Mouse (Mus musculus): ENCODE results near the gene Grm7. TPM values are rescaled to one million over a fixed set of nuclear protein-coding genes. Genes with fewer than 3 reads are reported as not detected.

Grm7 gene
- polyA plus RNA-seq, 1 experiment from 2014 or later: not detected

DNA sequence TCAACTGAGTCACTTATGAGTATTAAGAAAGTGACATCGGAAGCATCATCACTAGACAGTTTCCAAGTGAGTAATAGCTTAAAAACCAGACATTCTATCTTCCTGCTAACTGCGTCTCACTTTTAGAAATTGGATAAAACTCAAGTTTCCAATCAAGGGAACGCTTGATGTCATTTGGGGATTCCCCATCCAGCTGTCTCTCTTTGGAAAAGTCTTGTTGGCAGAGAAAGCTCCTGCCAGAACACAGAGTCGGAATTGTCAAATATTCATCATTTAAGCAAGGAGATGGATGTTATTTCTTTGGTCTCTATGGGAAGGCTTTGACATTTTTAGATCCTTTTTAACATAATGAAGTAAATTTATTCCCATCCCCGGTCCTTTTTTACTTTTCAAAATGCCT is 336.6 kb downstream of the Grm7 start:
- no peak for TF ChIP-seq CTCF (IDR thresholded peaks at IDR 0.05)
- ATAC-seq (no peak), DNase-seq (ENCODE audit: low read depth, low spot score) (no peak)
- ChIA-PET POLR2A (no interaction called here), CTCF (interaction anchor here (1.0 kb wide), 1 partner anchor 10 kb away, joined by 3 read pairs; no protein-coding TSS in a partner anchor)
- peaks cover 4% of the 10 kb centered on the region for H3K27me3 ChIP-seq
- in situ Hi-C loops (cut with MboI; ENCODE audit: low pct_unique_long_range_greater_than_20kb): no loop called here

DNA sequence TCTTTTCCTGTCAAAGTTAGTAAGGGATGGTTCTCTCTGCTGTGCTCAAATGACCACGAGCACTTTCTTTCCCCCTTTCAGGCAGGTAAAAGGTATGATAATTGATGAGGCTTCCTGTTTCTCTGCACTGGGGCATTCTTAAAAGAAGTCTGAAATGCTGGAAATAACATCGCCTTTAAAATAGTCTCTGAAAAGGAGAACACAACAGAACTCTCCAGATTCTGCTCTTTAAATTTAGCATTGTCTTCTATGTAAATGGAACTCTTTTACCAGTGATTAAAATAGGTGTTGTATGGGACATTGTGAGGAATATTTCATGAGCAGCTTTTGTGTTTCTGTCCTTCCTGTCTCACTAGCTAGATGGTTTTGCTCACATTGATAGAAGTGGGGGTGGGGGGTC is 393.7 kb downstream of the Grm7 start:
- ChIA-PET CTCF (no interaction called here), POLR2A (no interaction called here)
- no peak for TF ChIP-seq CTCF (IDR thresholded peaks at IDR 0.05)
- ATAC-seq (no peak), DNase-seq (ENCODE audit: low read depth, low spot score) (no peak)
- H3K27me3 ChIP-seq: no peaks in the 10 kb centered on the region
- in situ Hi-C loops (cut with MboI; ENCODE audit: low pct_unique_long_range_greater_than_20kb): no loop called here

DNA sequence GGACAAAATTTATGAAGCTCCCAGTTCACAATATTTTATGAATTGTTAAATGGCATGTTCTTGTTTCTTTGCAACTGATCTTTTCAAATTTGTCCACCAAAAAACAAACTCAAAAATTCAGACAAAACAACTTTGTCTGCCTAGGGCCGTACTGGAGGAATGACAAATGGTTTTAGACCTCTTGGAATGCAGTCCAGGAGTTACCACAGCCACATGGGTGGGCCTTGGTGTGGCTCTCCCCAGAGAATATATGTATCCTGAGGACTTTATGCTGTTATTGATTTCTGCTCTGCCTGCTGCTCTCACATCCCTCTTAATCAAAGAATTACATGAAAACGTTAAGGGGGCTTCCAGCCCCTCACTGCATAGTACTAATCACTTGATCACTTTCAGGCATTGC is 400.5 kb downstream of the Grm7 start:
- ChIA-PET CTCF (interaction anchor here (1.1 kb wide), 1 partner anchor 59 kb away, joined by 3 read pairs; no protein-coding TSS in a partner anchor), POLR2A (no interaction called here)
- TF ChIP-seq CTCF (IDR thresholded peaks at IDR 0.05): no peak
- H3K27me3 ChIP-seq: no peaks in the 10 kb centered on the region
- no peak for DNase-seq (ENCODE audit: low read depth, low spot score)
- no peak for ATAC-seq
- in situ Hi-C loops (cut with MboI; ENCODE audit: low pct_unique_long_range_greater_than_20kb): no loop called here

DNA sequence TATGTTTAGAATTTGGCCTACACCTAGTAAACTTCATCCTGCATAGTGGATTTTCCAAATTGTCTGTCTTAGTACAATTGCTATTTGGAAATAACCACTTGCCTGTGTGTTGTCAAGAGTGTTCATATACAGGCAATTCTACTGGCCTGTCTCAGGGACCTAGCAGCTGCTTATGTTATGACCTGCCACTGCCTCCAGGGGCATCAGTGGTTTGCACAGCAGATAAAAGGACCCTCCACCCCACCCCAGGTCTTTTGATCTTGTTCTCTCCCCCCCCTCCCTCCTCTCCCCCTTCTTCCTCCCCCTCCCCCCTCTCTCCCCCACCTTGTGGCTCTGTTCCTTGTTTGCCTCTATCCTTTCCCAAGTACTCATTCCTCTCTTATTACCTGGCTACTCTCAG is 403.9 kb downstream of the Grm7 start:
- ChIA-PET CTCF (no interaction called here), POLR2A (no interaction called here)
- no peak for DNase-seq (ENCODE audit: low read depth, low spot score)
- in situ Hi-C loops (cut with MboI; ENCODE audit: low pct_unique_long_range_greater_than_20kb): no loop called here
- ATAC-seq: no peak
- no peak for TF ChIP-seq CTCF (IDR thresholded peaks at IDR 0.05)
- H3K27me3 ChIP-seq: no peaks in the 10 kb centered on the region

DNA sequence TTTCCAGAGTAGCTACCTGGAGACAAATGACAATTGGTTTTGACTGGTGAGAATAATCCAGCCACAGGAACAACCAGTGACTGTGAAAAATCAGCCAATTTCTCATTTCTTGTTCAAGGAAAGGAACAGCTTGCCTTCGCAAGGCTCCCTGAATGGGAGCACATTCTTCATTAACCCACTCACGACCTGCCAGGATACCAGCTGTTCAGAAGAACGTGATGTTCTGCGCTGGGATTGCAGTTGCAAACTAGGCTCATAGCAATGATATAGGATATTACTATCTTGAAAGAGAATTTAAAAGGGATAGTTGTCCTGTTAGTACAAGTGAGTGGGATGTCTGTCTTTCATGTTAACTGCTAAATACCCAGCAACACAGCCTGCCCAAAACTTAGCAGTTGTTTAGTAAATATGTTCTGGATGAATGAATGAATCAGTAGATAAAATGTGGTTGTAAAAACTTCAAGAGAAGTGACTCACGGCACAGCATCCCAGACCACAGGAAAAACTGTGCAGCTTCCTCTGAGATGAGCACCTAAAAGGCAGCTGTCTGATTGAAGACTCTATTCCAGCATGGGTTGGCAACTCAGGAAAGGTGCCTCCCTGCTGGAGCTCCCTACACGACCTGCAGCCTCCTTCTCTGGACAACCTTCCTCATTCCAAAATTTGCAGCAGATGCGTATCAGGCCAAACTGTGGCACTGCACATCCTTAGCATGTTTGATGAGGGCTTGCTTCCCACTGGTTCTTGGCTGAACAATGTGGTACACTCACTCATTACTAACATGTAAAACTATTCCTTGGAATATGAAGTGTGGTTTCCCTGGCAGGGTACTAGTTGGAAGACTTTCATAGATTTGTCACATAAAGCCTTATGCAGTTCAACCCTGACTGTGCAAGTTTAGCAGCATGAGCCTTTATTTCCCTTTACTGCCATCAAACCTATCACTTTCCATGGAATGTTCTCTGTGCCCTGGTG is 408.9 kb downstream of the Grm7 start:
- ChIA-PET POLR2A (no interaction called here), CTCF (no interaction called here)
- DNase-seq (ENCODE audit: low read depth, low spot score) (no peak), ATAC-seq (no peak)
- H3K27me3 ChIP-seq: no peaks in the 10 kb centered on the region
- in situ Hi-C loops (cut with MboI; ENCODE audit: low pct_unique_long_range_greater_than_20kb): no loop called here
- TF ChIP-seq CTCF (IDR thresholded peaks at IDR 0.05): no peak

DNA sequence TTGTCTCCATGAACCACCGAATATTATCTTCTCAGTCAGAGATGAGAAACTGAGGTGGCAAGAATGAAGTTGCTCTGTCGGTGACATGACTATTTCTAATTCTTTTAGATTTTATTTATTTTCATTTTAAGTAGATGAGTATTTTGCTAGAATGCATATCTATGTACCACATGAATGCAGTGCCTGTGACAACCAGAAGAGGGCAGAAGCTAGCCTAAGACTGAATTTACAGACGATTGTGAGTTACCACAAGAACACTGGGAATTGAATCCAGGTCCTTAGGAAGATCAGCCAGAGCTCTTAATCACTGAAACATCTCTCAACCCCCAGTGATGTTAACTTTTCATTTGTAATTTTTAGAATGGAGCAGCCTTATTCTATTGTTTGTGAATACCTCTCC is 412.4 kb downstream of the Grm7 start:
- DNase-seq (ENCODE audit: low read depth, low spot score) (no peak), ATAC-seq (no peak)
- in situ Hi-C loops (cut with MboI; ENCODE audit: low pct_unique_long_range_greater_than_20kb): no loop called here
- TF ChIP-seq CTCF (IDR thresholded peaks at IDR 0.05): peak; percentile 17
- ChIA-PET CTCF (no interaction called here), POLR2A (no interaction called here)
- no peaks in the 10 kb centered on the region for H3K27me3 ChIP-seq

DNA sequence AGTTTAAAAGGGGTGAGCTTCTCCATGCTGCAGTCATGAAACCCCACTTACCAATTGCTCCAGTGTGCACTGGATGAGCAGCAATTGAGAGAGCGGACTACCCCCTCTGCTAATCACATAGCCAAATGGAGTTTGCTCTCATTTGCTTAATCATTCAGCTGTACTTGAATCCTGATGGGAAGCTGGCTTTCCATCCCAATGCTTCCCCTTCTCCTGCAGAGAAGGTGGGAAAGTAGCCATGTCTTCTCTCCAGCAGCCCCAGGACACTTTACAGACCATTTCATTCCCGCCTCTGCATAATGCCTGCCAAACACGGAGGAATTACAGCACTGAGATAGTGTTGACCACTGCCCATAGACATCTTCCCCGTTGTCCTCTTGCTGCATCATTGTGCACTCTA is 414.6 kb downstream of the Grm7 start:
- TF ChIP-seq CTCF (IDR thresholded peaks at IDR 0.05): no peak
- no peak for ATAC-seq
- DNase-seq (ENCODE audit: low read depth, low spot score): no peak
- in situ Hi-C loops (cut with MboI; ENCODE audit: low pct_unique_long_range_greater_than_20kb): no loop called here
- CTCF ChIA-PET: no interaction called here
- no peaks in the 10 kb centered on the region for H3K27me3 ChIP-seq
- POLR2A ChIA-PET: no interaction called here

DNA sequence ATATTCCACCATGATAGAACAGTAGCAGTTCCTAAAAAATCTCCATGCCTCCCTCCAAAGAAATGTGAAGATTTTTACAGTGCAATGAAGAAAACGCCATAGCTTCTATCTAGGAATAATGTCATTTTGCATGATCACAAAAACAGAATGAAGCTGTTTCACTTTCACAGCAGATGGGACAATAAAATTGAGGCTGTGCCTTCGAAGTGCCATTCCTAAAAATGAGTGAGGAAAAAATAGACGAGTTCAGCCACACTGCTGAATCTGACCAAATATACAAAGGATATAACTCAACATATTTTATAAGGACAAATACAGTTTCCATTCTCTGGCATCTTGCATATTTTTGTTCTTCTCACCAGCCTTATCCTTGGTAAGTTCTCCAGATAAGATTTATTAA is 439.2 kb downstream of the Grm7 start:
- in situ Hi-C loops (cut with MboI; ENCODE audit: low pct_unique_long_range_greater_than_20kb): no loop called here
- no peak for TF ChIP-seq CTCF (IDR thresholded peaks at IDR 0.05)
- ATAC-seq: no peak
- H3K27me3 ChIP-seq: no peaks in the 10 kb centered on the region
- no peak for DNase-seq (ENCODE audit: low read depth, low spot score)
- ChIA-PET POLR2A (no interaction called here), CTCF (no interaction called here)

DNA sequence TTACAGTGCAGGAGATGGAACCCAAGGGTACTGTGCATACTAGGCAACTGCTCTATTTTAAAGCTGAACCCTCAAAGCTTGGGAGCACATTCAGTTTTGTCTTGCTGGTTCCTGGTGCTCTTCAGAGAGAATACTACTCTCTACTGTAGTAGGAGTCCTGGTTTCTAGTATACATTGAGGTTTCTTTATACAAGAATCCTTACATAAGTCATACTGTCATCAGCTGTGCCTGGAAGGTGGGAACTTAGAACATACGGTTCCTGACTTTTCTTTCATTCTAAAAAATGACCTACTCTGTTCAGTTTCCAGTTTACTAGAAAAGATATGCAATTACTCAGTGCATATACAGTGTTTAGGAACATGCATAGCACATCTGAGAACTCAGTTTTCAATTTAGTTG is 449.4 kb downstream of the Grm7 start:
- POLR2A ChIA-PET: no interaction called here
- no peak for DNase-seq (ENCODE audit: low read depth, low spot score)
- CTCF ChIA-PET: no interaction called here
- TF ChIP-seq CTCF (IDR thresholded peaks at IDR 0.05): no peak
- peaks cover 7% of the 10 kb centered on the region for H3K27me3 ChIP-seq
- in situ Hi-C loops (cut with MboI; ENCODE audit: low pct_unique_long_range_greater_than_20kb): no loop called here
- no peak for ATAC-seq

DNA sequence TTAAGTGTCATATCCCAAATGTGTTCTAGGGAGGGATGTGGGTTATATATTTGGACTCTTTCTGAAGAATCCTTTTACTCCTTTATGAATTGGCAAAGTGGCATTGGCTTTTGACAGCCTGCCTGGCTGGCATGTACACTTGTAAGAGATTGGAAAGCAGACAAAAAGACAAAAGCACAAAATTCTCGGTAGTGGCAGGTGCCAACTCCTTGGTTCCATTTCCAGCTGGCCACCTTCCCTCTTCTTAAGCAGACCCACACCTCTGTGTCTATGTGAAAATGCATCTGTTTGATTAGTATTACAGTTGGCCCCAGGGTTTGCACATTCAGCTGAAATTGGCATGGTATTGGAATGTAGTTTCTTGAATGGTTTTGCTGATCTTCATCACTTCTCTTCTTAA is 460.1 kb downstream of the Grm7 start:
- in situ Hi-C loops (cut with MboI; ENCODE audit: low pct_unique_long_range_greater_than_20kb): no loop called here
- ATAC-seq (no peak), DNase-seq (ENCODE audit: low read depth, low spot score) (no peak)
- no peaks in the 10 kb centered on the region for H3K27me3 ChIP-seq
- CTCF ChIA-PET: no interaction called here
- POLR2A ChIA-PET: no interaction called here
- no peak for TF ChIP-seq CTCF (IDR thresholded peaks at IDR 0.05)

DNA sequence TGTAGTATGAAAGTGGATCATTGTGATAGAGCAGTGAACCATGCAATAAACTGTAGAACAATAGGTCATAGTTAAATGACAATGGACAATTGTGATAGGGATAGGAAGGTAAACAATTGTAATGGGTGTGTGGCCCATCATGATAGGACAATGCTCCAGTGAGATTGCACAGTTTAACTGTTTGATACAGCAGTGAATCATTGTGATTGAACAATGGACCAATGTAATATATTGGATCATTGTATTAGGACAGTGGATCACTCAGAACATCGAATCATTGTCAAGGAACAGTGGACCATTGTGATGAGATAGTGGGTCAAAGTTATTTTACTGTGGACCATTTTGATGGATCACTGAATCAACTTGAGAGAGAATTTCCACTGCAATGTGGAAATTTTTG is 515.7 kb downstream of the Grm7 start:
- ATAC-seq (no peak), DNase-seq (ENCODE audit: low read depth, low spot score) (no peak)
- POLR2A ChIA-PET: no interaction called here
- in situ Hi-C loops (cut with MboI; ENCODE audit: low pct_unique_long_range_greater_than_20kb): no loop called here
- TF ChIP-seq CTCF (IDR thresholded peaks at IDR 0.05): no peak
- H3K27me3 ChIP-seq: no peaks in the 10 kb centered on the region
- CTCF ChIA-PET: no interaction called here

DNA sequence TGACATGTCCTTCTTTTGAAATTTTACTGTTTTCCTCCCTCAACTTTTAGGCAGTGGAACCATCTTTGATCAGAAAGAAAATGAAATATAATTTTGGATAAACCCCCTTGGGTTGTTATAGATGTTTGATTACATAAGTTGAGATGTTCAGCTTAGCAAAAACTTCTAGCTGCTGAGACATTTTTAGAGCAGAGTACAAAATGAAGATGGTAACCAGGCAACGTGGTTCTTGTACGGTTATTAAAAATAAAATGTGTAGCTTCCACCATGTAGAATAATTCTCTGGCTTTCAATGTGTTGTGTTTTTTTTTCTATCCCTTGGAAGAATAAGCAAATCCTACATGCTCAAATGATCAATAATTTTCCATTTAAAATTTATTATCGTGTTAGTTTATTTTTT is 550.0 kb downstream of the Grm7 start:
- POLR2A ChIA-PET: no interaction called here
- ATAC-seq (no peak), DNase-seq (ENCODE audit: low read depth, low spot score) (no peak)
- CTCF ChIA-PET: no interaction called here
- H3K27me3 ChIP-seq: no peaks in the 10 kb centered on the region
- no peak for TF ChIP-seq CTCF (IDR thresholded peaks at IDR 0.05)
- in situ Hi-C loops (cut with MboI; ENCODE audit: low pct_unique_long_range_greater_than_20kb): no loop called here

All from Patski (cell line).